Mouse (Mus musculus): Measurements from ENCODE around the gene Kdm2a.
"Not testable (repeated sequence)": the region's sequence is repeated elsewhere in the genome, so short reads cannot be mapped to it uniquely, and the experiment has no call there.

The Kdm2a gene

GRCm38 (mm10) chr19:4417183-4417582 lies 19.1 kb upstream of the Kdm2a start:
- DNase-seq (ENCODE audit: low spot score in 2 of 2) = peak; percentile 36 to 58

GRCm38 (mm10) chr19:4414631-4415030 lies 16.5 kb upstream of the Kdm2a start:
- no peak for DNase-seq (ENCODE audit: low spot score in 2 of 2)

- no peak for DNase-seq (ENCODE audit: low spot score in 2 of 2)
These were observed 11.0 kb upstream of the Kdm2a start for GRCm38 (mm10) chr19:4409062-4409461.

- no peak for DNase-seq (ENCODE audit: low spot score in 2 of 2)
These were observed 6.8 kb upstream of the Kdm2a start for GRCm38 (mm10) chr19:4404840-4405239.

GRCm38 (mm10) chr19:4398959-4399358 lies 874 bp upstream of the Kdm2a start:
- DNase-seq (ENCODE audit: low spot score in 2 of 2) = no peak

- no peak for DNase-seq (ENCODE audit: low spot score in 2 of 2)
These were observed 504 bp upstream of the Kdm2a start for GRCm38 (mm10) chr19:4398630-4398948.

GRCm38 (mm10) chr19:4396998-4397797 lies 887 bp downstream of the Kdm2a start:
- peak; percentile 93 to 94 for DNase-seq (ENCODE audit: low spot score in 2 of 2)

GRCm38 (mm10) chr19:4396081-4396997 lies 1.7 kb downstream of the Kdm2a start:
- DNase-seq (ENCODE audit: low spot score in 2 of 2) = peak; percentile 9 to 12

GRCm38 (mm10) chr19:4387276-4387675 lies 10.8 kb downstream of the Kdm2a start:
- no peak for DNase-seq (ENCODE audit: low spot score in 2 of 2)

GRCm38 (mm10) chr19:4385026-4385425 lies 13.1 kb downstream of the Kdm2a start:
- DNase-seq (ENCODE audit: low spot score in 2 of 2) = no peak

GRCm38 (mm10) chr19:4384322-4384721 lies 13.8 kb downstream of the Kdm2a start:
- DNase-seq (ENCODE audit: low spot score in 2 of 2) = no peak

- no peak for DNase-seq (ENCODE audit: low spot score in 2 of 2)
These were observed 14.8 kb downstream of the Kdm2a start for GRCm38 (mm10) chr19:4383306-4383705.

- DNase-seq (ENCODE audit: low spot score in 2 of 2) = not testable (repeated sequence)
These were observed 15.8 kb downstream of the Kdm2a start for GRCm38 (mm10) chr19:4382303-4382702.

GRCm38 (mm10) chr19:4370656-4371055 lies 27.4 kb downstream of the Kdm2a start:
- no peak for DNase-seq (ENCODE audit: low spot score in 2 of 2)

GRCm38 (mm10) chr19:4370254-4370653 lies 27.8 kb downstream of the Kdm2a start:
- DNase-seq (ENCODE audit: low spot score in 2 of 2) = no peak

GRCm38 (mm10) chr19:4349455-4349854 lies 48.6 kb downstream of the Kdm2a start:
- no peak for DNase-seq (ENCODE audit: low spot score in 2 of 2)

GRCm38 (mm10) chr19:4346479-4346878 lies 51.6 kb downstream of the Kdm2a start:
- no peak for DNase-seq (ENCODE audit: low spot score in 2 of 2)

GRCm38 (mm10) chr19:4338162-4338561 lies 59.9 kb downstream of the Kdm2a start:
- peak in 1 of 2 experiments; percentile 42 for DNase-seq (ENCODE audit: low spot score in 2 of 2)

- DNase-seq (ENCODE audit: low spot score in 2 of 2) = peak; percentile 94 to 95
These were observed 64.3 kb downstream of the Kdm2a start for GRCm38 (mm10) chr19:4333791-4334190.

GRCm38 (mm10) chr19:4333100-4333775 lies 64.8 kb downstream of the Kdm2a start:
- peak in 1 of 2 experiments; percentile 38 for DNase-seq (ENCODE audit: low spot score in 2 of 2)

- DNase-seq (ENCODE audit: low spot score in 2 of 2) = peak; percentile 51 to 55
These were observed 65.4 kb downstream of the Kdm2a start for GRCm38 (mm10) chr19:4332653-4333052.

GRCm38 (mm10) chr19:4331273-4331672 lies 66.8 kb downstream of the Kdm2a start:
- DNase-seq (ENCODE audit: low spot score in 2 of 2) = no peak

All from frontal cortex, postnatal 36 days (tissue).